Mouse (Mus musculus) kidney, postnatal 14 days (tissue): ENCODE measurements around the gene Ppfibp1.

Source experiments
- DNase-seq: peaks from one replicate; pipeline ENCODE4 v3.0.0; 2022; ENCODE audit warnings: mixed read lengths

Ppfibp1 gene

DNA sequence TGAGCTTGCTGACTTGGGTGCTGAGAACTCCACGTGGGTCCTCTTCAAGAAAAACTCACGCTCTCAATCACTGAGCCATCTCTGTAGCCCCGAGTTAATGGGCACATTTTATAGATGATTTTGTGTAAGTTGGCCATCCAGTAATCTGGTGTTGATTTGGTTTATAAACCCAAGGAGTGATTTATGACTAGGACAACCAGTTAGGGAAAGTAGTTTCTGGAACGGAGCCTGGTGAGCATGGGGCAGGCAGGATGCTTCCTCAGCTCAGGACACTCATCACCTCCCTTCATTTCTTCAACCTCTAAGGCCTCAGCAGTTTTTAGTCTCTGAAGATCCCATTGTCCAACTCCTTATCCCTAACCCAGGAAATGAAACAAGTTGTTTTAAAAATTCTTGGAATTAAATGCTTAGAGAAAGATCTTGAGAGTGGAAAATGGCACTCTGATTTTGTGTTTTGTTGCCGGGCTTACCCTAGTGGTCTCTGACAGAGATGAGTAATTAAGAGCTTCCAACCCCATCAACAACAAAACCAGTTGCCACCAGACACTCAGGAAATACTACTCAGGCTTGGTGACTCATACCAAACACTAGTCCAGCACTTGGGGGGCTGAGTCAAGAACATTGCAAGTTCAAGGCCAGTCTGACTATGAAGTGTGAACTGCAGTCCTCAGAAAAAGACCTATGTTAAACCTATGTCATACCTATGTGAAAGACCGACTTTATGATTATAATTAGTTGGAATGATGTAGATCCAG, 75.3 kb downstream of the Ppfibp1 start:
- DNase-seq: no peak

GRCm38 (mm10) chr6:146965139-146965772, 77.0 kb downstream of the Ppfibp1 start:
- DNase-seq: no peak

- DNase-seq: peak; percentile 39
Measured at GRCm38 (mm10) chr6:146966446-146967019, 78.2 kb downstream of the Ppfibp1 start.

DNA sequence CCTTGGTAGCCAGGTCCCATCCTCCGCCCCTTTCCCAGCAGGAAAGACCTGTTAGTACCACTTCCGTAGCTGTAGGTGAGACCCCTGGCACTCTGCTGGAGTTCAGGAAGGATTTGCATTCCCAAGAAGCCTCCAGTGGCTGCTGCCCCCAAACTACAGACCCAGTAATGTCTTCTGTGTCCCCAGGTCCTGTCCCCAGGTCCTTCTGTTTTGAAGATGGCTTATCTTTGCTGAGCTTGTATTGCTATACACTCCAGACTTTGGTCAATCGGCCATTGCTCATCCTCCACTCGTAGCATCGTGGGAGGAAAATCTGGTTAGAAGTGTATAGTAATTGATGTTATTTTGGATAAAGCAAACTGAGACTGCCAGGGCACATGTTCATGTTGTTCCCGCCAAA, 79.5 kb downstream of the Ppfibp1 start:
- DNase-seq: no peak

DNA sequence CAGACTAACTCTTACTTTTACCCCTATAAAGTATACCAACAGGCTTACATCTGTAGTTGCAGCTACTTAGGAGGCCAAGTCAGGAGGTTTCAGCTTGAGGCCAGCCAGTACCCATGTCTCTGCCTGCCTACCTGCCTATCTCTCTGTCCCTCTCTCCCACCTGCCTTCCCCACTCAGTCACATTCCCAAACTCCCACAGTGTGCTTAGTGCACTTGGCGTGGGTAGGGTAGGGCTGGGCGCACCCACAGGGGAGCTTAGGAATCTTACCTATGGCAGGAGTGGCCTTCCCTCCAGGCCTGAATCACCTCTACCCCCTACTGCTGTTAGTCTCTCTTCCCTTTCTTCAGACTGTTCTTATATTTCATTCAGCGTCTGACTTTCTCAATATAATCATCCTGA, 82.5 kb downstream of the Ppfibp1 start:
- no peak for DNase-seq

GRCm38 (mm10) chr6:146971366-146971765, 83.1 kb downstream of the Ppfibp1 start:
- no peak for DNase-seq

DNA sequence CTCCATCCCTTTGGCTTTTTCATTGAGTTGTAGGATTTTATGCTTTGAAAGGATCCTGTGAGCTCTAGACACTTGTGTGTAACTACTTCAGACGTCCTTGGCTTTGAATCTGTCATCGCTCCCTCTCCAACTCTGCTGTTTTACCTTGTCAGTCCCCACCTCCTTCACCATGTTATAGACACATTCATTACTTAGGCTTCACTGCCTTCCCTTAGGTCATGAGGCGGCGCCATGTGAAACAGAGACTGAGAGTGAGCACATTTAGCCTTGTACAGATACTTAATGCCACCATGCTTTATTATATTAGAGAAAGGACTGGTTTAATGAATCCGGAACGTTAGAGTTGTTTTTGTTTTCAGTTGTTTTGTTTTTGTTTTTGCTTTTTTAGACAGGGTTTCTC, 83.7 kb downstream of the Ppfibp1 start:
- no peak for DNase-seq

- no peak for DNase-seq
Measured at GRCm38 (mm10) chr6:146972740-146973139, 84.5 kb downstream of the Ppfibp1 start.

DNA sequence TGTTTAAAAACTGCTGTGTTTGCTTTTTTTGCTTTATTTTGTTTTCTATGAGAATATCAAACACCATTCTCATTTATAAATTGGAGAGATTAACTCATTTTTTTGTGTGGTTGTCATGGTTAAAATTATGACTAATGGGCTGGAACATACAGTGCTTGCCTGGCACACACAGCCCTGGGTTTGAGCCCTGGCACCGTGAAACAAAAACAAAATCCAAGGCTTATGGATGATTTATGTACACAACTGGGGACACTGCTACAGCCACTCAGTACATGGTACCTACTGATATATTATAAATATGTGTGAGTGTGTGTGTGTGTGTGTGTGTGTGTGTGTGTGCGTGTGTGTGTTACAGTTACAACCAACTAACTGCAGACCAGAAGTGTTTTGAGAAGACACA, 85.1 kb downstream of the Ppfibp1 start:
- no peak for DNase-seq

- DNase-seq: no peak
Measured at GRCm38 (mm10) chr6:146973830-146974229, 85.5 kb downstream of the Ppfibp1 start.

DNA sequence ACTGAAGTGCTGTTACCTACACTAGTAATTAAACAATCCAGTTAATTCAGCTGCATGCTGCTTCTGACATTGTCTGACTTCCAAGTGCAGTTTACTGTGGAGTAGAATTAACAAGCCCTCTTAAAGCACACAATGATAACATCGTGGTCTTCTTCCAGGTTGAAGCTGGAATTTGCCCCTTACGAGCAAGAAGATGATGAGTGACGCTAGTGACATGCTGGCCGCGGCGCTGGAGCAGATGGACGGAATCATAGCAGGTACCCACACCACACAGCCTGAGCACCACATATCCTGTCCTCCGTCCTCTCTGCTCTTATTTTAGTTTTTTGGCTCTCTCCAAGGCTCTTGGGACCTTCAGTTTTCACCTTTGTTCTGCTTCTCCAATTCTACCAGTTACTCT, 88.2 kb downstream of the Ppfibp1 start:
- no peak for DNase-seq

DNA sequence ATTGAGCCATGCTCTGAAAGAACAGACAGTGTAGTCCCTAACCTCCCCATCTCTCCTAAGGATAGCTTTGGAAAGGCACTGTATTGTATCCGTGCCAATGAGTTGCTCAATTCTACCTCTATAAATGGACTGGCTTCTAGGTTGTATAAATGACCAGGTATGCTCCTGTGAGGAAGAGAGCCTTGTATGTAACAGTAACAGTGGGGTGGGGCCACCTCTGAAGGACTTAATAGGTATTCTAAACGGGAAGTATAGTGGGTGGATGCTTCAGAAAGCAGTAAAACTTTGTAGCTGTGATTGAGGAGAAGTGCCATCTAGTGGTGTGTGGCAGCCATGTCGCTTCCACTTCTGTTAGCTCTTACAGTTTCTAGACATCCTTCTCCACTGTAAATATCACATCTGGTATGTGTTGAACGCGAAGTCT, 90.4 kb downstream of the Ppfibp1 start:
- DNase-seq: peak; percentile 49

DNA sequence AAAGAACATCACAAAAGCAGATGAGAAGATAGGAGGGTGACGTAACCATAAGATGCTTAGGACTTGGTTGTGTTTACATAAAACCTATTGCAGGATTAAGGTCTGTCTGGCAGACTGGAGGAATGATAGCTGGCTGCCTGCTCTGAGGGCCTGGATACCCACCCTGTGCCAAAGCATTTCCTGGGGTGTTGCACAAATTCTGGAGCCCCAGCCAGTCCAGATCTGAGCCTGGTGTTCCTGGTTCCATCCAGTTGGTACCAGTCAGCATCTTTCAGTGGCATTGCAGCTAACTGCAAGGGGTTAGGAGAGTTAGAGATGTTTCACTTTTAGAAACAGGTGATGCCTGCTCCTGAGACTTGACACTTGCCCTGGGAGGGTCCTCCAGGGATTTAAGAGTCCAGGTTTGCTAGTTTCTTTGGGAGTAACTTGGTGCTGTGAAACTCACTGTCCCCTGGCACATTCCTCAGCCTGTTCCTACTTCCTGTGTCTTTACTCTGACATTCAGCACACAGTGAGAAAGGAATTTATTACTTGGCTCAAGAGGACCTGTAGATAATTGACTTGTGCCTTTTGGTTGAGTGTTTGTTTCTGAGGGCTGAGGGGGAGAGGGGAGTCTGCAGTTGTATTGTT, 90.9 kb downstream of the Ppfibp1 start:
- peak; percentile 59 for DNase-seq

GRCm38 (mm10) chr6:146979953-146980352, 91.7 kb downstream of the Ppfibp1 start:
- peak; percentile 56 for DNase-seq

- DNase-seq: no peak
Measured at GRCm38 (mm10) chr6:146981249-146981835, 93.1 kb downstream of the Ppfibp1 start.

DNA sequence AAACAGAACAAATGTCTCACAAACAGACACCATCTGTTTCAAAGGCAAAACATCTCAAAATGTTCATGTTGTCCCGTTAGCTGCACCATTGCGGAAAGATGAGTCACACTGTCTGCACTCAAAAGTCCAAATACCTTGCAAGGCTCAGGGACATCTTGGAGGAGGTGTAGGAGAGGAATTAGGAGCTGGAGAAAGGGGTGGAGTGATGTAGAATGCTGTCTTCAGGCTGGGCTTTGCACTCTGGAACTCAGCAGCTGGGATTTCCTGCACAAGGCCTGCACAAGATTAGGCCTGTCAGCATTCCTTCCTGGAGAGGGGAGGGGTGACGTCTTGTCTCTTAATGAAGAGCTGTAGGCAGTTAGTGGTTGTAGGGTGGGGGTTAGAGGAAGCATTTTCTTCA, 96.3 kb downstream of the Ppfibp1 start:
- DNase-seq: no peak

GRCm38 (mm10) chr6:146994236-146994635, 105.9 kb downstream of the Ppfibp1 start:
- peak; percentile 71 for DNase-seq

DNA sequence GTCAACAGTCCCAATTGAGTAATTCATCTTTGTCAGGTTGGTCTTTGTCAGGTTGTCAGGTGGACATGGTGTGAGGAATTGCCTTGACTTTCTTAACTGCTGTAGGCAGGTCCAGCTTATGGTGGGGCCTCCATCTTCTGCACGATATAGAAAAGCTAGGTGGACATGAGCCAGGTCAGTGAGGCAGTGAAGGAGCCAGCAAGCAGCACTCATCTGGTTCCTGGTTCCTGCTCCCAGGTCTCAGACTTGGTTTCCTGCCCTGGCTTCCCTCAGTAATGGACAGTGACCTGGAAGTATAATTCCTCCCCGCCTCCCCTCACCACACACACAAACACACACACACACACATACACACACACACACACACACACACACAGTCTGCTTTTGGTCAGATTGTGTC, 107.1 kb downstream of the Ppfibp1 start:
- DNase-seq: no peak

DNA sequence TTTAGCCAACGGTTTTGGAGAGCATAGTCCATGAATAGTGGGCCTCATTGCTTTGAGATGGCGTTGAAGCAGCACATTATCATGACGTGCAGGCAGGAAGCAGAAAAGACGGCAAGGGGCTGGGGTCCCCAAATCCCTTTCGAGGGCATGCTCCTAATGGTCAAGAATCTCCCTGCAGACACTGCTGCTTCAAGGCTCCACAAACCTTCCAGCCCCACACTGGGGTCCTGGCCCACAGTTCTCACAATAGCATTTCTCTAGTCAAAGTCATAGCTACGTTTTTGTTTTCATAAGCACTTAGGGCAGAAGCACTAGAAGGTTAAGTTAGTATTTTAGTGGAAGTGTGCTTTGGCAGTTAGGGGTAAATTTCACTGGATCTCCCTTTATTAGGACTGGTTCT, 107.6 kb downstream of the Ppfibp1 start:
- DNase-seq: no peak

DNA sequence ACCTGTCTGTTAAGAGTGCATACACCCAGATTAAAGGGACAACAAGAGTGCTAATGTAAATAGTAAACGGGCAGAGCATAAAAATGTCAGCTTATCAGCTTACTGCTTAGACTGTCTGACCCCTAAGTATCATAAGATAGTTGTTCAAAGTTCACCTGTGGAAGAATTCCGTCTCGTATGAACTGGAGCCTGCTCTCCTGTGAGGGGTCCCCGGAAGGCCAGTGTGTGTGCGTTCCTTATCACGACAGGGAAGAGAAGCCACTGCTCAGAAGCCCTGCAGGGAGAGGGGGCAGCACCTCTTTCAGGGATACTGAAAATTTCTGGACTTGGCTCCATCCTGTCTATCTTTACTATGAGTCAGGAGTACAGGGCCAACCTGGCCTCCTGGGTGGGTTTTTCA, 108.7 kb downstream of the Ppfibp1 start:
- DNase-seq: no peak

DNA sequence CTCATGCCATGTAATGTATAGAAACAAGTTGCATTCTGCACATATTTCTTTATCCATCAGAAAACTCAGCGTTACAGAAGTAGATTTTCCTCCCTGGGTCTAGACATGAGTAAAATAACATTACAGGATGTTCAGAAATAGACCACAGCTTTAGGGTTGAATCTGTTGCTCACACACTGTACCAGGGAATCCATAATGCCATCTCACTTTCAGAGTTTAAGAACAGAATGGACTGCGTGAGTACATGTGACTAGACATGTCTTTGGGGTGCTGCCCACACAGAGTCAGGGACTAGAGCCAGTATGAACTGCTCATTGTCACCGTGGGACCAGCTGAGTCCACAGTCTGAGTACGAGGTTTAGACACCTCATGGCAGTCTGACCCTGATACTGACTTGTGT, 110.4 kb downstream of the Ppfibp1 start:
- DNase-seq: no peak

GRCm38 (mm10) chr6:146999302-146999701, 111.0 kb downstream of the Ppfibp1 start:
- DNase-seq: no peak

- no peak for DNase-seq
Measured at GRCm38 (mm10) chr6:146999755-147000154, 111.5 kb downstream of the Ppfibp1 start.
